Mouse (Mus musculus): ENCODE measurements around the gene Larp6. TPM values are rescaled to one million over a fixed set of nuclear protein-coding genes. Genes with fewer than 3 reads are reported as not detected.

Larp6 gene
- polyA plus RNA-seq, 1 experiment from 2014 or later: 1.9 TPM

DNA sequence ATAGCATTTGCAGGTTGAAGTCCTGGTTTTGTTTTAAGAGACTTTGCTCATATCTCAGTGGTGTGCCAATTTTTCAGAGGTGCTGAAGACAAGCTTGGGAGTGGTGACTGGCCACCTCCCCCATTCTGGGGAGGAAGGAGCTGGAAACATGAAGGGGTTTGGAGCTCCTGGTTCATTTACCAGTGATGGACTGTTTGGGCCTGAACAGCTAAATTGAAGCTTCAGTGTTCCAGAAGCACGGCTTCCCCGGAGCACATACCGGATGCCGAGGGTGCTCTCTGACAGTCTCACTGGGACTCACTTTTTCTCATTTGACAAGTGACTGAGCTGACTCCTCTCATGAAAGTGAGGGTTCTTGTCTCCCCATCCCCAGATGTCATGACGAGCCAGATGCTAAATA is 4.2 kb upstream of the Larp6 start:
- DNase-seq (ENCODE audit: low spot score) (no peak), ATAC-seq (ENCODE audit: low FRiP score) (no peak)
- 87% methylated on average over 5 of the region's 5 CpGs for WGBS
- Histone ChIP-seq H3K4me2 (replicated peaks; ENCODE audit: low read depth, low read length) (no peak overlapping the region), H3K9ac (ENCODE audit: low read depth, low read length) (no peak overlapping the region), H3K9me3 (ENCODE audit: control insufficient read depth, low read length) (no peaks in the 10 kb centered on the region), H3K36me3 (ENCODE audit: control insufficient read depth, insufficient read depth, low read length) (no peaks in the 10 kb centered on the region), H3K27ac (ENCODE audit: low read depth, low read length) (no peak overlapping the region), H3K4me1 (replicated peaks; ENCODE audit: control insufficient read depth, insufficient read depth, low read length) (0 out of 2 replicates have a peak, but pooled peaks cover 2% of the 10 kb centered on the region), H3K4me3 (ENCODE audit: low read depth, low read length) (no peak overlapping the region), H3K27me3 (ENCODE audit: control insufficient read depth, insufficient read depth, low read length) (0 out of 2 replicates have a peak, but pooled peaks cover 2% of the 10 kb centered on the region)

DNA sequence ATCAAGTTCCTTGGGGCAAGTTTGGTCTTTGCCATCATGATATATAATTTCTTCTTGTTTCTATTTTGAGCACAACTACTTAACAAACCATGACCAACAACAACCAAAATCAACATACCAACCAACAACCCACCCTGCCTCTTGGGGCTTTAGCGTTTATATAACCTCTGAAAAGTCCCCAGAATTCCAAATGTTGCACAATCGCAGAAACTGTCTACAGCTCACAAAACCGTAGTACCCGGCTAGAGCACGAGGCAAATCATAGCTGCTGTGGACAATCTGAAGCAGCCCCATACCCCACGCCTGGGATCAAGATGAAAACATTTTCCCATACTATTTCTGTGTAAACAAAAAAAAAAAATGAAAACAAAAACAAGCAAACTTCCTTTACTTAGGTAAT is 3.1 kb upstream of the Larp6 start:
- H3K27ac ChIP-seq (ENCODE audit: low read depth, low read length): no peak overlapping the region
- H3K9me3 ChIP-seq (ENCODE audit: control insufficient read depth, low read length): no peaks in the 10 kb centered on the region
- ATAC-seq (ENCODE audit: low FRiP score) (no peak), DNase-seq (ENCODE audit: low spot score) (no peak)
- 85% methylated on average over 6 of the region's 6 CpGs for WGBS
- H3K27me3 ChIP-seq (ENCODE audit: control insufficient read depth, insufficient read depth, low read length): 0 out of 2 replicates have a peak, but pooled peaks cover 2% of the 10 kb centered on the region
- no peak overlapping the region for H3K4me2 ChIP-seq (replicated peaks; ENCODE audit: low read depth, low read length)
- H3K4me1 ChIP-seq (replicated peaks; ENCODE audit: control insufficient read depth, insufficient read depth, low read length): 0 out of 2 replicates have a peak, but pooled peaks cover 2% of the 10 kb centered on the region
- H3K36me3 ChIP-seq (ENCODE audit: control insufficient read depth, insufficient read depth, low read length): no peaks in the 10 kb centered on the region
- H3K4me3 ChIP-seq (ENCODE audit: low read depth, low read length): no peak overlapping the region
- H3K9ac ChIP-seq (ENCODE audit: low read depth, low read length): no peak overlapping the region

DNA sequence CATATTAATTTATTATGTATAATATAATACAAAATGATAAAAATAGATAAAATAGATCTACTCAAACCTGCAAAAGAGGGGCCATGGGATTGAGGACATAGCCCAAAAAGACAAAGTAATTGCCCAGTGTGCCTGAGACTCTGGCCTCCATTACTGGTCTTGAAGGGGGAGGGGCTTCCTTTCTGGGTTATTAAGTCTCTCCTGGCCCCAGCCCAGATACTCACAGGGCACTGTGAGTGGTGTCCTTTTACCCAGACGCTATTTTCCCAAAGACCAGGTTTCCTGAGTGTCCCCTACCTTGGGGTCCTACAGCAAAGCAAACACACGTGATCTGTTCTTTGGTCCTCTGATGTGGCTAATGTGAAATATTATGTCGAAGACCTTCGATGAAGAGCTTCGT is 778 bp upstream of the Larp6 start:
- H3K4me2 ChIP-seq (replicated peaks; ENCODE audit: low read depth, low read length): no peak overlapping the region
- H3K27me3 ChIP-seq (ENCODE audit: control insufficient read depth, insufficient read depth, low read length): 0 out of 2 replicates have a peak, but pooled peaks cover 2% of the 10 kb centered on the region
- 0 out of 2 replicates have a peak, but pooled peaks cover 2% of the 10 kb centered on the region for H3K4me1 ChIP-seq (replicated peaks; ENCODE audit: control insufficient read depth, insufficient read depth, low read length)
- no peak overlapping the region for H3K27ac ChIP-seq (ENCODE audit: low read depth, low read length)
- 82% methylated on average over 5 of the region's 5 CpGs for WGBS
- DNase-seq (ENCODE audit: low spot score) (no peak), ATAC-seq (ENCODE audit: low FRiP score) (no peak)
- H3K4me3 ChIP-seq (ENCODE audit: low read depth, low read length): no peak overlapping the region
- H3K9me3 ChIP-seq (ENCODE audit: control insufficient read depth, low read length): no peaks in the 10 kb centered on the region
- H3K9ac ChIP-seq (ENCODE audit: low read depth, low read length): no peak overlapping the region
- H3K36me3 ChIP-seq (ENCODE audit: control insufficient read depth, insufficient read depth, low read length): no peaks in the 10 kb centered on the region

DNA sequence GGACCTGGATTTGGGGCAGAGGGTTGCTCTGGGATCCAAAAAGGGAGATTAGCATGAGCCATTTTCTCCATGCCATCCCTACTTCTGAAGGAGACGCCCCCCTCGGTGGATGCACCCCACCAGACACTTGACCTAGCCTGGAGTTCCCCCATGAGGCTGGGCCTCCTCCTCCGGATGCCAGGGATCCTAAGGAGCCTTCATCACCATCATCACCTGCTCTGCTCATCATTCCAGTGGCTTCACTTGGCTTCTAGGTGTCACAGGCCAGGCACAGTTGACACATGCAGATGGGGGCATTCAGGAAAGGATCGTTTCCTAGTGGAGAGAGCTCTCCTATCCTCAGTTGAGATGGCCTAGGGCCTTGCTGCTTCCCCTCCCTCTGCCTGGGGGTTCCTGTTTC is 827 bp downstream of the Larp6 start:
- Histone ChIP-seq H3K9me3 (ENCODE audit: control insufficient read depth, low read length) (no peaks in the 10 kb centered on the region), H3K36me3 (ENCODE audit: control insufficient read depth, insufficient read depth, low read length) (no peaks in the 10 kb centered on the region), H3K27me3 (ENCODE audit: control insufficient read depth, insufficient read depth, low read length) (0 out of 2 replicates have a peak, but pooled peaks cover 2% of the 10 kb centered on the region), H3K9ac (ENCODE audit: low read depth, low read length) (peak overlapping the region; percentile 80; the same call in 1 of the 2 replicates), H3K4me2 (replicated peaks; ENCODE audit: low read depth, low read length) (peak overlapping the region; percentile 98), H3K4me1 (replicated peaks; ENCODE audit: control insufficient read depth, insufficient read depth, low read length) (0 out of 2 replicates have a peak, but pooled peaks cover 2% of the 10 kb centered on the region), H3K4me3 (ENCODE audit: low read depth, low read length) (peak overlapping the region; percentile 50), H3K27ac (ENCODE audit: low read depth, low read length) (no peak overlapping the region)
- no peak for DNase-seq (ENCODE audit: low spot score)
- WGBS: 35% methylated on average over 4 of the region's 4 CpGs
- ATAC-seq (ENCODE audit: low FRiP score): no peak

DNA sequence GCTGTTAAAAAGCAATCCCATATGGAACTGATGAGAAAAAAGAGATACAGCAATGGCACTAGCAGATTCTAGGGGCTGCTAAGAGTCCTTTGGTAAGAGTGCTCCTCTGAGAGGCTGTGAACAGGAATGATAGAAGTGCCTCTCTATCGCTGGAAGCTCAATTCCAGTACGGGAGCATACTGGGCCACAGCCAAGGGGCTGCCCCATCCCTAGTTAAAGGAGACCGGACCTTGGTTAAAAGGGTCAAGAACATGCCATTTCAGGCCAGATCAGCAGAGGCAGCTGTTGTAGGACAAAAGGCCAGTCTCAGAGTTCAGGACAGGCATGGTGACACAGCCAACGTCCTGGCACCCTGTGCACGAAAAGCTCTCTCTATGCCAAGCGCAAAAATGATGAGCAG is 1.4 kb downstream of the Larp6 start:
- no peak for ATAC-seq (ENCODE audit: low FRiP score)
- Histone ChIP-seq H3K4me1 (replicated peaks; ENCODE audit: control insufficient read depth, insufficient read depth, low read length) (0 out of 2 replicates have a peak, but pooled peaks cover 2% of the 10 kb centered on the region), H3K36me3 (ENCODE audit: control insufficient read depth, insufficient read depth, low read length) (no peaks in the 10 kb centered on the region), H3K4me2 (replicated peaks; ENCODE audit: low read depth, low read length) (no peak overlapping the region), H3K27me3 (ENCODE audit: control insufficient read depth, insufficient read depth, low read length) (0 out of 2 replicates have a peak, but pooled peaks cover 2% of the 10 kb centered on the region), H3K27ac (ENCODE audit: low read depth, low read length) (no peak overlapping the region), H3K9ac (ENCODE audit: low read depth, low read length) (no peak overlapping the region), H3K9me3 (ENCODE audit: control insufficient read depth, low read length) (no peaks in the 10 kb centered on the region), H3K4me3 (ENCODE audit: low read depth, low read length) (no peak overlapping the region)
- 84% methylated on average over 6 of the region's 6 CpGs for WGBS
- no peak for DNase-seq (ENCODE audit: low spot score)

DNA sequence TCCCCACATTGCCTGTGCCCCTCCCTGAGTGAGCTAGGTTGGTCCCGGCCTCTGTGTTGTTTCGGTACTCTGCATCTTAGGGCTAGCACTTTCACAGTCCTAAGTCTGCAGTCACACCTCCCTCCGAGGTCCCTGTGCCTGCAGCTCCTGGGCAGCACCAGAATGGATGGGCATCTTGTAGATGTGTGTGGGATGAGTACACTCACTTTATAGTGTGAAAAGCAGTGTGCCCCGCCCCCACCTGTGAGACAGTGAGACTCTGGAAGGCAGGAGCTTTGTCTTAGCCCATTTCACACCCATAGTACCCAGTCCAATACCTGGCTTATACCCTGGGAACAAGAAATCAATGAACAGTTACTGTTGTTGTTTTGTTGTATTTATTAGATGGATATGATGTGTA is 2.5 kb downstream of the Larp6 start:
- H3K4me2 ChIP-seq (replicated peaks; ENCODE audit: low read depth, low read length): no peak overlapping the region
- no peak overlapping the region for H3K27ac ChIP-seq (ENCODE audit: low read depth, low read length)
- DNase-seq (ENCODE audit: low spot score) (no peak), ATAC-seq (ENCODE audit: low FRiP score) (no peak)
- WGBS: 91% methylated on average over 4 of the region's 4 CpGs
- 0 out of 2 replicates have a peak, but pooled peaks cover 2% of the 10 kb centered on the region for H3K27me3 ChIP-seq (ENCODE audit: control insufficient read depth, insufficient read depth, low read length)
- no peak overlapping the region for H3K4me3 ChIP-seq (ENCODE audit: low read depth, low read length)
- H3K36me3 ChIP-seq (ENCODE audit: control insufficient read depth, insufficient read depth, low read length): no peaks in the 10 kb centered on the region
- H3K9ac ChIP-seq (ENCODE audit: low read depth, low read length): no peak overlapping the region
- no peaks in the 10 kb centered on the region for H3K9me3 ChIP-seq (ENCODE audit: control insufficient read depth, low read length)
- 0 out of 2 replicates have a peak, but pooled peaks cover 2% of the 10 kb centered on the region for H3K4me1 ChIP-seq (replicated peaks; ENCODE audit: control insufficient read depth, insufficient read depth, low read length)

DNA sequence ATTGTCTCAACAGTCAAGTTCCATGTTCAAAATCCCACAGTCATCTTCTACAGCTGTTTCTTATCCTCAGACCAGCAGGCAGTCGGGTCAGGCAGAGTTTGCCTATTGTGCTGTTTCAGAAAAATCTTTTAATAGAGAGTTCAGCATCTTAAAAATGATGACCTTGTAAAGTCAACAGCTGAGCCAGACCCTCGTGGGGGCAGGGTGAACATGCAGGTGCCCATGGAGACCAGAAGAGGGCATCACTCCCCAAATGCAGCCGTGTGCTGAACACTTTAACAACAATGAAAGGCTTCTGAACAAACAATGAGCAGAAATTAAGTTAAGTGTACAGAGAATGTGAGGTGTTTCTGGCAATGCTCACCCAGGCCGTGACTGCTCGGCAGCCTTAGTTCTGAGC is 3.0 kb downstream of the Larp6 start:
- 63% methylated on average over 5 of the region's 5 CpGs for WGBS
- Histone ChIP-seq H3K9me3 (ENCODE audit: control insufficient read depth, low read length) (no peaks in the 10 kb centered on the region), H3K4me2 (replicated peaks; ENCODE audit: low read depth, low read length) (no peak overlapping the region), H3K27ac (ENCODE audit: low read depth, low read length) (no peak overlapping the region), H3K36me3 (ENCODE audit: control insufficient read depth, insufficient read depth, low read length) (no peaks in the 10 kb centered on the region), H3K4me1 (replicated peaks; ENCODE audit: control insufficient read depth, insufficient read depth, low read length) (0 out of 2 replicates have a peak, but pooled peaks cover 2% of the 10 kb centered on the region), H3K9ac (ENCODE audit: low read depth, low read length) (no peak overlapping the region), H3K27me3 (ENCODE audit: control insufficient read depth, insufficient read depth, low read length) (0 out of 2 replicates have a peak, but pooled peaks cover 2% of the 10 kb centered on the region), H3K4me3 (ENCODE audit: low read depth, low read length) (no peak overlapping the region)
- DNase-seq (ENCODE audit: low spot score) (no peak), ATAC-seq (ENCODE audit: low FRiP score) (no peak)

DNA sequence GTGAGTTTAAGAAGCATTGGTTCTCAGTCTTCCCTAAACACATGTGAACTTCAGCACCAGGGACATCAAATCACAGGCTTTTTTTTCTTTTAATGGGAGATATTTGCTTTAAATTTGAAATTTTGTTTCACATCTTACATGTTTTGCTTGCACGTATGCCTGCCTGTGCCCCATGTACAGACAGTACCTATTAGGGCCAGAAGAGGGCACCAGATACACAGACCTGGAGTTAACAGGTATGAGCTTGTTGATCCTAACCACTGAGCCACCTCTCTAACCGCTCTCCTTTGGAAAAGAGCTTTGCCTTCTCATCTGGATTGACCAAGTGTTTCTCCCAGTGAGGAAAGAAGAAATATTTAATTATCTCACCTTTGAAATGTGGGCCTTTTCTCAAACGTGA is 5.5 kb downstream of the Larp6 start:
- H3K4me1 ChIP-seq (replicated peaks; ENCODE audit: control insufficient read depth, insufficient read depth, low read length): no peaks in the 10 kb centered on the region
- no peak overlapping the region for H3K4me2 ChIP-seq (replicated peaks; ENCODE audit: low read depth, low read length)
- no peaks in the 10 kb centered on the region for H3K36me3 ChIP-seq (ENCODE audit: control insufficient read depth, insufficient read depth, low read length)
- no peak overlapping the region for H3K27ac ChIP-seq (ENCODE audit: low read depth, low read length)
- H3K9ac ChIP-seq (ENCODE audit: low read depth, low read length): no peak overlapping the region
- 57% methylated on average over 3 of the region's 3 CpGs for WGBS
- no peak overlapping the region for H3K4me3 ChIP-seq (ENCODE audit: low read depth, low read length)
- ATAC-seq (ENCODE audit: low FRiP score) (no peak), DNase-seq (ENCODE audit: low spot score) (peak; percentile 55)
- H3K9me3 ChIP-seq (ENCODE audit: control insufficient read depth, low read length): no peaks in the 10 kb centered on the region
- no peaks in the 10 kb centered on the region for H3K27me3 ChIP-seq (ENCODE audit: control insufficient read depth, insufficient read depth, low read length)

DNA sequence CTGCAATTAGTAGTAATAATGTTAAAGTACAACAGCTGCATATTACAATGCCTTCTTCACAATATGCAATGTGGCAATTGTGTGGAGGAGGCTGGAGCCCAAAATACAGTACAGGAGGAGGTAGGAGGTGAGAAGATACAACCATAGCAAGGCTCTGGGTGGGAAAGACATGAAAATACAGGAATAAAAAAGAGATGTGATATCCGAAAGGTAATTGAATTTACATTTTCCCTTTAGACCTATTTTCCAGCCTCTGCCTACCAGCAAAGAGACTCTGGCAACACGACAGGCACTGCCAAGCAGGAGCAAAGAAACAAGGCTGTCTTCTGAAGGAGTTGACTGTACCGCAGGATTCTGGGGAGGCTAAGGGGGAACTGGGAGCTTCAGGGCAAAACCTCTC is 6.9 kb downstream of the Larp6 start:
- no peak for DNase-seq (ENCODE audit: low spot score)
- Histone ChIP-seq H3K4me2 (replicated peaks; ENCODE audit: low read depth, low read length) (no peak overlapping the region), H3K4me3 (ENCODE audit: low read depth, low read length) (no peak overlapping the region), H3K9ac (ENCODE audit: low read depth, low read length) (no peak overlapping the region), H3K4me1 (replicated peaks; ENCODE audit: control insufficient read depth, insufficient read depth, low read length) (no peaks in the 10 kb centered on the region), H3K36me3 (ENCODE audit: control insufficient read depth, insufficient read depth, low read length) (no peaks in the 10 kb centered on the region), H3K9me3 (ENCODE audit: control insufficient read depth, low read length) (no peaks in the 10 kb centered on the region), H3K27ac (ENCODE audit: low read depth, low read length) (no peak overlapping the region), H3K27me3 (ENCODE audit: control insufficient read depth, insufficient read depth, low read length) (no peaks in the 10 kb centered on the region)
- no peak for ATAC-seq (ENCODE audit: low FRiP score)
- 91% methylated on average over 3 of the region's 3 CpGs for WGBS

All from hindbrain, embryonic 11.5 days (tissue).